Mouse (Mus musculus) urinary bladder, postnatal 36 days (tissue): Measurements from ENCODE around the gene Slc10a1.

Experiments used
- DNase-seq, 2 experiments: peaks; one replicate each; pipeline ENCODE4 v3.0.0; 2022; ENCODE audit warnings: low spot score in 2 of 2, mixed read lengths in 1 of 2

Gene Slc10a1

GRCm38 (mm10) chr12:80968605-80969004 lies at the start of gene Slc10a1:
TSS of gene Slc10a1 (minus strand) at chr12:80968705.
- no peak for DNase-seq

- DNase-seq: no peak
Observed at GRCm38 (mm10) chr12:81017624-81018023, 49.1 kb upstream of the Slc10a1 start.

- no peak for DNase-seq
Observed at GRCm38 (mm10) chr12:81013496-81013895, 45.0 kb upstream of the Slc10a1 start.

- DNase-seq: no peak
Observed at GRCm38 (mm10) chr12:81011994-81012393, 43.5 kb upstream of the Slc10a1 start.

- no peak for DNase-seq
Observed at GRCm38 (mm10) chr12:81009813-81010212, 41.3 kb upstream of the Slc10a1 start.

GRCm38 (mm10) chr12:81002841-81003635 lies 34.5 kb upstream of the Slc10a1 start:
- no peak for DNase-seq

- DNase-seq: no peak
Observed at GRCm38 (mm10) chr12:81000924-81001323, 32.4 kb upstream of the Slc10a1 start.

GRCm38 (mm10) chr12:80998528-80999221 lies 30.2 kb upstream of the Slc10a1 start:
- no peak for DNase-seq

GRCm38 (mm10) chr12:80997652-80998051 lies 29.1 kb upstream of the Slc10a1 start:
- no peak for DNase-seq

GRCm38 (mm10) chr12:80995326-80995725 lies 26.8 kb upstream of the Slc10a1 start:
- no peak for DNase-seq

GRCm38 (mm10) chr12:80993773-80994172 lies 25.3 kb upstream of the Slc10a1 start:
- DNase-seq: no peak

GRCm38 (mm10) chr12:80992540-80993122 lies 24.1 kb upstream of the Slc10a1 start:
- DNase-seq: no peak

GRCm38 (mm10) chr12:80991806-80992205 lies 23.3 kb upstream of the Slc10a1 start:
- DNase-seq: no peak

GRCm38 (mm10) chr12:80990901-80991445 lies 22.5 kb upstream of the Slc10a1 start:
- no peak for DNase-seq

- DNase-seq: no peak
Observed at GRCm38 (mm10) chr12:80988286-80988685, 19.8 kb upstream of the Slc10a1 start.

GRCm38 (mm10) chr12:80986628-80987027 lies 18.1 kb upstream of the Slc10a1 start:
- no peak for DNase-seq

- no peak for DNase-seq
Observed at GRCm38 (mm10) chr12:80983695-80984094, 15.2 kb upstream of the Slc10a1 start.

- peak; percentile 52 to 58 for DNase-seq
Observed at GRCm38 (mm10) chr12:80982326-80982725, 13.8 kb upstream of the Slc10a1 start.

GRCm38 (mm10) chr12:80975939-80976671 lies 7.6 kb upstream of the Slc10a1 start:
- no peak for DNase-seq

GRCm38 (mm10) chr12:80971756-80972155 lies 3.3 kb upstream of the Slc10a1 start:
- DNase-seq: no peak

GRCm38 (mm10) chr12:80970181-80970705 lies 1.7 kb upstream of the Slc10a1 start:
- DNase-seq: no peak
